Mouse (Mus musculus): Measurements from ENCODE around the gene Ubxn10. TPM values are rescaled to one million over a fixed set of nuclear protein-coding genes. Genes with fewer than 3 reads are reported as not detected.

The Ubxn10 gene
- total RNA-seq (2021) = 1 to 10 TPM; 1.5 to 3.1 TPM

- intact Hi-C loops (cut with DNase I) = no loop called here
- DNase-seq = no peak
Observed at GRCm38 (mm10) chr4:138737031-138737430, at the start of gene Ubxn10. TSS of gene Ubxn10 (minus strand) at chr4:138737167.

- intact Hi-C loops (cut with DNase I) = no loop called here
- DNase-seq = no peak
Observed at GRCm38 (mm10) chr4:138786141-138786540, 49.2 kb upstream of the Ubxn10 start.

GRCm38 (mm10) chr4:138785721-138786120 is 48.8 kb upstream of the Ubxn10 start:
- intact Hi-C loops (cut with DNase I) = no loop called here
- DNase-seq = no peak

GRCm38 (mm10) chr4:138782098-138782497 is 45.1 kb upstream of the Ubxn10 start:
- DNase-seq = no peak
- intact Hi-C loops (cut with DNase I) = no loop called here

GRCm38 (mm10) chr4:138780300-138780699 is 43.3 kb upstream of the Ubxn10 start:
- intact Hi-C loops (cut with DNase I) = no loop called here
- DNase-seq = no peak

- intact Hi-C loops (cut with DNase I) = no loop called here
- no peak for DNase-seq
Observed at GRCm38 (mm10) chr4:138777417-138778407, 40.7 kb upstream of the Ubxn10 start.

- intact Hi-C loops (cut with DNase I) = no loop called here
- no peak for DNase-seq
Observed at GRCm38 (mm10) chr4:138775435-138775834, 38.5 kb upstream of the Ubxn10 start, which contains the start of gene Pla2g2d. TSS of gene Pla2g2d (plus strand) at chr4:138775735.

- intact Hi-C loops (cut with DNase I) = no loop called here
Observed at GRCm38 (mm10) chr4:138772386-138772785, 35.4 kb upstream of the Ubxn10 start.

GRCm38 (mm10) chr4:138771970-138772369 is 35.0 kb upstream of the Ubxn10 start:
- intact Hi-C loops (cut with DNase I) = no loop called here
- no peak for DNase-seq

More at GRCm38 (mm10) chr4:138772386-138772785, 35.4 kb upstream of the Ubxn10 start:
- DNase-seq = no peak

GRCm38 (mm10) chr4:138762266-138762665 is 25.3 kb upstream of the Ubxn10 start:
- intact Hi-C loops (cut with DNase I) = no loop called here
- no peak for DNase-seq

- intact Hi-C loops (cut with DNase I) = no loop called here
Observed at GRCm38 (mm10) chr4:138757416-138757815, 20.4 kb upstream of the Ubxn10 start, which contains the start of gene Pla2g2f. TSS of gene Pla2g2f (minus strand) at chr4:138757626.

GRCm38 (mm10) chr4:138755983-138756382 is 19.0 kb upstream of the Ubxn10 start:
- intact Hi-C loops (cut with DNase I) = no loop called here
- no peak for DNase-seq

More at GRCm38 (mm10) chr4:138757416-138757815, 20.4 kb upstream of the Ubxn10 start, which contains the start of gene Pla2g2f:
- DNase-seq = no peak

GRCm38 (mm10) chr4:138755439-138755838 is 18.5 kb upstream of the Ubxn10 start:
- intact Hi-C loops (cut with DNase I) = no loop called here
- no peak for DNase-seq

- intact Hi-C loops (cut with DNase I) = no loop called here
- no peak for DNase-seq
Observed at GRCm38 (mm10) chr4:138754432-138754831, 17.5 kb upstream of the Ubxn10 start.

- intact Hi-C loops (cut with DNase I) = no loop called here
- DNase-seq = no peak
Observed at GRCm38 (mm10) chr4:138753608-138754007, 16.6 kb upstream of the Ubxn10 start.

GRCm38 (mm10) chr4:138752603-138753002 is 15.6 kb upstream of the Ubxn10 start:
- no peak for DNase-seq
- intact Hi-C loops (cut with DNase I) = no loop called here

GRCm38 (mm10) chr4:138748369-138749072 is 11.6 kb upstream of the Ubxn10 start:
- intact Hi-C loops (cut with DNase I) = loop anchor here (1.0 to 2.0 kb wide), 2 partner anchors 44 to 103 kb away; no protein-coding TSS in a partner anchor
- DNase-seq = peak; percentile 53 to 57

GRCm38 (mm10) chr4:138747851-138748250 is 10.9 kb upstream of the Ubxn10 start:
- no peak for DNase-seq
- intact Hi-C loops (cut with DNase I) = loop anchor here (1.0 to 2.0 kb wide), 2 partner anchors 45 to 103 kb away; no protein-coding TSS in a partner anchor

GRCm38 (mm10) chr4:138746866-138747265 is 9.9 kb upstream of the Ubxn10 start:
- no peak for DNase-seq
- intact Hi-C loops (cut with DNase I) = no loop called here

- DNase-seq = no peak
- intact Hi-C loops (cut with DNase I) = no loop called here
Observed at GRCm38 (mm10) chr4:138745884-138746283, 8.9 kb upstream of the Ubxn10 start.

Data from heart, postnatal 36 days (tissue).